Mouse (Mus musculus): ENCODE data around the gene Gm30083. TPM values are rescaled to one million over a fixed set of nuclear protein-coding genes. Genes with fewer than 3 reads are reported as not detected.

Gm30083 gene
- not detected in 2 replicates for polyA plus RNA-seq (2014; fragmentation: Nextera tagmentation; extraction: Ambion mirVana)

- H3K9me3 ChIP-seq (ENCODE audit: control insufficient read depth, low read length) = no peaks in the 10 kb centered on the region
- no peak for ATAC-seq (replicated peaks; ENCODE audit: low FRiP score, low TSS enrichment, low read depth)
- no peak within 1 kb of the TSS for H3K4me2 ChIP-seq (ENCODE audit: low read length)
- 90% methylated on average over 3 of the region's 3 CpGs for WGBS
- H3K27me3 ChIP-seq (replicated peaks; ENCODE audit: control insufficient read depth, insufficient read depth, low read length) = no peaks in the 10 kb centered on the region
- no peak within 1 kb of the TSS for H3K27ac ChIP-seq (ENCODE audit: low read depth)
- no peak within 1 kb of the TSS for H3K9ac ChIP-seq (ENCODE audit: low read length)
- peak; percentile 7 for DNase-seq (ENCODE audit: low spot score)
- H3K4me1 ChIP-seq (replicated peaks; ENCODE audit: control insufficient read depth, insufficient read depth, low read length) = no peaks in the 10 kb centered on the region
- H3K36me3 ChIP-seq (ENCODE audit: control insufficient read depth, insufficient read depth, low read length) = no peaks in the 10 kb centered on the region
- H3K4me3 ChIP-seq (ENCODE audit: low read depth, low read length) = no peak within 1 kb of the TSS
Observed at GRCm38 (mm10) chr14:34015063-34015462, at the start of gene Gm30083. TSS of gene Gm30083 (minus strand) at chr14:34015182.

GRCm38 (mm10) chr14:34052516-34052915, 37.5 kb upstream of the Gm30083 start, which contains the start of gene Antxrl:
TSS of gene Antxrl (plus strand) at chr14:34052707.
- H3K4me2 ChIP-seq (ENCODE audit: low read length) = no peak within 1 kb of the TSS
- DNase-seq (ENCODE audit: low spot score) (no peak), ATAC-seq (replicated peaks; ENCODE audit: low FRiP score, low TSS enrichment, low read depth) (no peak)
- no peak within 1 kb of the TSS for H3K27ac ChIP-seq (ENCODE audit: low read depth)
- H3K9ac ChIP-seq (ENCODE audit: low read length) = no peak within 1 kb of the TSS
- H3K4me3 ChIP-seq (ENCODE audit: low read depth, low read length) = no peak within 1 kb of the TSS
- H3K4me1 ChIP-seq (replicated peaks; ENCODE audit: control insufficient read depth, insufficient read depth, low read length) = no peaks in the 10 kb centered on the region
- WGBS = 85% methylated on average over 6 of the region's 6 CpGs
- no peaks in the 10 kb centered on the region for H3K36me3 ChIP-seq (ENCODE audit: control insufficient read depth, insufficient read depth, low read length)
- no peaks in the 10 kb centered on the region for H3K9me3 ChIP-seq (ENCODE audit: control insufficient read depth, low read length)
- H3K27me3 ChIP-seq (replicated peaks; ENCODE audit: control insufficient read depth, insufficient read depth, low read length) = no peaks in the 10 kb centered on the region

- no peak overlapping the region for H3K4me2 ChIP-seq (ENCODE audit: low read length)
- no peak overlapping the region for H3K9ac ChIP-seq (ENCODE audit: low read length)
- H3K9me3 ChIP-seq (ENCODE audit: control insufficient read depth, low read length) = no peaks in the 10 kb centered on the region
- no peaks in the 10 kb centered on the region for H3K4me1 ChIP-seq (replicated peaks; ENCODE audit: control insufficient read depth, insufficient read depth, low read length)
- ATAC-seq (replicated peaks; ENCODE audit: low FRiP score, low TSS enrichment, low read depth) (no peak), DNase-seq (ENCODE audit: low spot score) (no peak)
- H3K36me3 ChIP-seq (ENCODE audit: control insufficient read depth, insufficient read depth, low read length) = no peaks in the 10 kb centered on the region
- 80% methylated on average over 5 of the region's 5 CpGs for WGBS
- no peak overlapping the region for H3K27ac ChIP-seq (ENCODE audit: low read depth)
- H3K27me3 ChIP-seq (replicated peaks; ENCODE audit: control insufficient read depth, insufficient read depth, low read length) = no peaks in the 10 kb centered on the region
- no peak overlapping the region for H3K4me3 ChIP-seq (ENCODE audit: low read depth, low read length)
Observed at GRCm38 (mm10) chr14:34050101-34050779, 35.3 kb upstream of the Gm30083 start.

GRCm38 (mm10) chr14:34043341-34043740, 28.4 kb upstream of the Gm30083 start:
- 62% methylated on average over 3 of the region's 3 CpGs for WGBS
- no peaks in the 10 kb centered on the region for H3K27me3 ChIP-seq (replicated peaks; ENCODE audit: control insufficient read depth, insufficient read depth, low read length)
- no peaks in the 10 kb centered on the region for H3K9me3 ChIP-seq (ENCODE audit: control insufficient read depth, low read length)
- DNase-seq (ENCODE audit: low spot score) (no peak), ATAC-seq (replicated peaks; ENCODE audit: low FRiP score, low TSS enrichment, low read depth) (no peak)
- no peak overlapping the region for H3K27ac ChIP-seq (ENCODE audit: low read depth)
- no peak overlapping the region for H3K4me2 ChIP-seq (ENCODE audit: low read length)
- no peak overlapping the region for H3K4me3 ChIP-seq (ENCODE audit: low read depth, low read length)
- no peaks in the 10 kb centered on the region for H3K36me3 ChIP-seq (ENCODE audit: control insufficient read depth, insufficient read depth, low read length)
- H3K4me1 ChIP-seq (replicated peaks; ENCODE audit: control insufficient read depth, insufficient read depth, low read length) = no peaks in the 10 kb centered on the region
- H3K9ac ChIP-seq (ENCODE audit: low read length) = no peak overlapping the region

GRCm38 (mm10) chr14:34041241-34041640, 26.3 kb upstream of the Gm30083 start:
- Histone ChIP-seq H3K4me1 (replicated peaks; ENCODE audit: control insufficient read depth, insufficient read depth, low read length) (no peaks in the 10 kb centered on the region), H3K27me3 (replicated peaks; ENCODE audit: control insufficient read depth, insufficient read depth, low read length) (no peaks in the 10 kb centered on the region), H3K4me2 (ENCODE audit: low read length) (no peak overlapping the region), H3K9me3 (ENCODE audit: control insufficient read depth, low read length) (no peaks in the 10 kb centered on the region), H3K36me3 (ENCODE audit: control insufficient read depth, insufficient read depth, low read length) (no peaks in the 10 kb centered on the region), H3K9ac (ENCODE audit: low read length) (no peak overlapping the region), H3K27ac (ENCODE audit: low read depth) (no peak overlapping the region), H3K4me3 (ENCODE audit: low read depth, low read length) (no peak overlapping the region)
- 83% methylated on average over 4 of the region's 4 CpGs for WGBS
- ATAC-seq (replicated peaks; ENCODE audit: low FRiP score, low TSS enrichment, low read depth) (no peak), DNase-seq (ENCODE audit: low spot score) (no peak)

GRCm38 (mm10) chr14:34033841-34034610, 19.0 kb upstream of the Gm30083 start:
- ATAC-seq (replicated peaks; ENCODE audit: low FRiP score, low TSS enrichment, low read depth) (no peak), DNase-seq (ENCODE audit: low spot score) (no peak)
- WGBS = 84% methylated on average over 8 of the region's 8 CpGs
- no peak overlapping the region for H3K27ac ChIP-seq (ENCODE audit: low read depth)
- no peak overlapping the region for H3K9ac ChIP-seq (ENCODE audit: low read length)
- H3K27me3 ChIP-seq (replicated peaks; ENCODE audit: control insufficient read depth, insufficient read depth, low read length) = no peaks in the 10 kb centered on the region
- H3K4me1 ChIP-seq (replicated peaks; ENCODE audit: control insufficient read depth, insufficient read depth, low read length) = no peaks in the 10 kb centered on the region
- H3K4me3 ChIP-seq (ENCODE audit: low read depth, low read length) = no peak overlapping the region
- H3K36me3 ChIP-seq (ENCODE audit: control insufficient read depth, insufficient read depth, low read length) = no peaks in the 10 kb centered on the region
- no peak overlapping the region for H3K4me2 ChIP-seq (ENCODE audit: low read length)
- H3K9me3 ChIP-seq (ENCODE audit: control insufficient read depth, low read length) = no peaks in the 10 kb centered on the region

- DNase-seq (ENCODE audit: low spot score) (no peak), ATAC-seq (replicated peaks; ENCODE audit: low FRiP score, low TSS enrichment, low read depth) (no peak)
- Histone ChIP-seq H3K4me1 (replicated peaks; ENCODE audit: control insufficient read depth, insufficient read depth, low read length) (no peaks in the 10 kb centered on the region), H3K9ac (ENCODE audit: low read length) (no peak overlapping the region), H3K4me3 (ENCODE audit: low read depth, low read length) (no peak overlapping the region), H3K27ac (ENCODE audit: low read depth) (no peak overlapping the region), H3K36me3 (ENCODE audit: control insufficient read depth, insufficient read depth, low read length) (no peaks in the 10 kb centered on the region), H3K9me3 (ENCODE audit: control insufficient read depth, low read length) (peaks cover 6% of the 10 kb centered on the region; the same call in 1 of the 2 replicates), H3K27me3 (replicated peaks; ENCODE audit: control insufficient read depth, insufficient read depth, low read length) (no peaks in the 10 kb centered on the region), H3K4me2 (ENCODE audit: low read length) (no peak overlapping the region)
- 51% methylated on average over 2 of the region's 2 CpGs for WGBS
Observed at GRCm38 (mm10) chr14:34026710-34027109, 11.7 kb upstream of the Gm30083 start.

GRCm38 (mm10) chr14:34016938-34017337, 2.0 kb upstream of the Gm30083 start:
- 84% methylated on average over 2 of the region's 2 CpGs for WGBS
- Histone ChIP-seq H3K27ac (ENCODE audit: low read depth) (no peak overlapping the region), H3K4me1 (replicated peaks; ENCODE audit: control insufficient read depth, insufficient read depth, low read length) (no peaks in the 10 kb centered on the region), H3K9ac (ENCODE audit: low read length) (no peak overlapping the region), H3K27me3 (replicated peaks; ENCODE audit: control insufficient read depth, insufficient read depth, low read length) (no peaks in the 10 kb centered on the region), H3K4me2 (ENCODE audit: low read length) (no peak overlapping the region), H3K36me3 (ENCODE audit: control insufficient read depth, insufficient read depth, low read length) (no peaks in the 10 kb centered on the region), H3K4me3 (ENCODE audit: low read depth, low read length) (no peak overlapping the region), H3K9me3 (ENCODE audit: control insufficient read depth, low read length) (no peaks in the 10 kb centered on the region)
- no peak for ATAC-seq (replicated peaks; ENCODE audit: low FRiP score, low TSS enrichment, low read depth)
- DNase-seq (ENCODE audit: low spot score) = no peak

All from intestine, embryonic 14.5 days (tissue).